Mouse (Mus musculus): ENCODE measurements around the gene Gm6803. TPM values are rescaled to one million over a fixed set of nuclear protein-coding genes. Genes with fewer than 3 reads are reported as not detected.

Gene Gm6803
- polyA plus RNA-seq, 1 experiment from 2014 or later = not detected

Other genes starting within 250 kb of the Gm6803 start
- gene Gm21319, start 243.0 kb downstream of the Gm6803 start, polyA plus RNA-seq (2015; fragmentation: Nextera tagmentation; extraction: Ambion mirVana) = not detected in 2 replicates
- not detected in 2 replicates for gene Gm21936, start 223.3 kb downstream of the Gm6803 start, polyA plus RNA-seq (2015; fragmentation: Nextera tagmentation; extraction: Ambion mirVana)
- gene BB287469, start 202.2 kb downstream of the Gm6803 start, polyA plus RNA-seq (2015; fragmentation: Nextera tagmentation; extraction: Ambion mirVana) = not detected in 2 replicates
- gene Gm2001, start 176.4 kb downstream of the Gm6803 start, polyA plus RNA-seq (2015; fragmentation: Nextera tagmentation; extraction: Ambion mirVana) = not detected in 2 replicates
- gene Gm2016, start 144.7 kb downstream of the Gm6803 start, polyA plus RNA-seq (2015; fragmentation: Nextera tagmentation; extraction: Ambion mirVana) = not detected in 2 replicates
- not detected in 2 replicates for gene Gm2022, start 123.4 kb downstream of the Gm6803 start, polyA plus RNA-seq (2015; fragmentation: Nextera tagmentation; extraction: Ambion mirVana)
- gene Gm2035, start 98.9 kb downstream of the Gm6803 start, polyA plus RNA-seq (2015; fragmentation: Nextera tagmentation; extraction: Ambion mirVana) = not detected in 2 replicates
- gene Gm2042, start 64.7 kb downstream of the Gm6803 start, polyA plus RNA-seq (2015; fragmentation: Nextera tagmentation; extraction: Ambion mirVana) = not detected in 2 replicates
- gene Gm2075, start 6.9 kb downstream of the Gm6803 start, polyA plus RNA-seq (2015; fragmentation: Nextera tagmentation; extraction: Ambion mirVana) = not detected in 2 replicates
- gene Gm2056, start 8.2 kb upstream of the Gm6803 start, polyA plus RNA-seq (2015; fragmentation: Nextera tagmentation; extraction: Ambion mirVana) = not detected in 2 replicates
- gene Gm16368, start 64.9 kb upstream of the Gm6803 start, polyA plus RNA-seq (2015; fragmentation: Nextera tagmentation; extraction: Ambion mirVana) = not detected in 2 replicates
- not detected in 2 replicates for gene Gm10436, start 163.3 kb upstream of the Gm6803 start, polyA plus RNA-seq (2015; fragmentation: Nextera tagmentation; extraction: Ambion mirVana)
- gene Gm8332, start 231.3 kb upstream of the Gm6803 start, polyA plus RNA-seq (2015; fragmentation: Nextera tagmentation; extraction: Ambion mirVana) = not detected in 2 replicates

All from heart, embryonic 16.5 days (tissue).